Mouse (Mus musculus): ENCODE measurements at regions not wholly inside any gene's neighbourhood (a gene's known extent, or its start where the extent isn't known, plus 50 kb on each side); places are given as distances from the start of the nearest gene placed in this dataset.
A peak's percentile ranks its signal among the peaks of the same experiment; 100 is the strongest.

GRCm38 (mm10) chr7:73597968-73598367 is 56.3 kb upstream of the Chd2 start:
- Histone ChIP-seq H3K27ac (ENCODE audit: insufficient read depth, low read depth, low read length) (no peak overlapping the region), H3K4me1 (ENCODE audit: control insufficient read depth, insufficient read depth, low read length) (peaks cover 12% of the 10 kb centered on the region), H3K4me3 (ENCODE audit: insufficient read depth, low read depth, low read length) (no peak overlapping the region)
- 93% methylated on average over 5 of the region's 5 CpGs for WGBS
- TF ChIP-seq CTCF (IDR thresholded peaks at IDR 0.05; ENCODE audit: insufficient read depth, low read depth, low read length) (no peak), POLR2A (IDR thresholded peaks at IDR 0.05; ENCODE audit: insufficient read depth, low read depth, low read length) (no peak)

GRCm38 (mm10) chr7:73596866-73597840 is 55.5 kb upstream of the Chd2 start:
- TF ChIP-seq CTCF (IDR thresholded peaks at IDR 0.05; ENCODE audit: insufficient read depth, low read depth, low read length) (no peak), POLR2A (IDR thresholded peaks at IDR 0.05; ENCODE audit: insufficient read depth, low read depth, low read length) (no peak)
- H3K27ac ChIP-seq (ENCODE audit: insufficient read depth, low read depth, low read length) = peak overlapping the region; percentile 97
- peaks cover 12% of the 10 kb centered on the region for H3K4me1 ChIP-seq (ENCODE audit: control insufficient read depth, insufficient read depth, low read length)
- no peak overlapping the region for H3K4me3 ChIP-seq (ENCODE audit: insufficient read depth, low read depth, low read length)
- WGBS = 61% methylated on average over 11 of the region's 11 CpGs

- WGBS = 45% methylated on average over 2 of the region's 2 CpGs
- Histone ChIP-seq H3K27ac (ENCODE audit: insufficient read depth, low read depth, low read length) (peak overlapping the region; percentile 97), H3K4me3 (ENCODE audit: insufficient read depth, low read depth, low read length) (no peak overlapping the region), H3K4me1 (ENCODE audit: control insufficient read depth, insufficient read depth, low read length) (peaks cover 12% of the 10 kb centered on the region)
- TF ChIP-seq POLR2A (IDR thresholded peaks at IDR 0.05; ENCODE audit: insufficient read depth, low read depth, low read length) = no peak
- TF ChIP-seq CTCF (IDR thresholded peaks at IDR 0.05; ENCODE audit: insufficient read depth, low read depth, low read length) = no peak
Measured at GRCm38 (mm10) chr7:73596415-73596814, 54.8 kb upstream of the Chd2 start.

GRCm38 (mm10) chr7:73595860-73596259 is 54.2 kb upstream of the Chd2 start:
- Histone ChIP-seq H3K27ac (ENCODE audit: insufficient read depth, low read depth, low read length) (peak overlapping the region; percentile 97), H3K4me3 (ENCODE audit: insufficient read depth, low read depth, low read length) (no peak overlapping the region), H3K4me1 (ENCODE audit: control insufficient read depth, insufficient read depth, low read length) (peaks cover 12% of the 10 kb centered on the region)
- WGBS = 36% methylated on average over 9 of the region's 9 CpGs
- TF ChIP-seq POLR2A (IDR thresholded peaks at IDR 0.05; ENCODE audit: insufficient read depth, low read depth, low read length) = no peak
- TF ChIP-seq CTCF (IDR thresholded peaks at IDR 0.05; ENCODE audit: insufficient read depth, low read depth, low read length) = no peak

GRCm38 (mm10) chr7:73595140-73595825 is 53.7 kb upstream of the Chd2 start:
- Histone ChIP-seq H3K4me1 (ENCODE audit: control insufficient read depth, insufficient read depth, low read length) (peaks cover 12% of the 10 kb centered on the region), H3K27ac (ENCODE audit: insufficient read depth, low read depth, low read length) (peak overlapping the region; percentile 97)
- WGBS = 1% methylated on average over 23 of the region's 23 CpGs

GRCm38 (mm10) chr7:73594492-73595139 is 53.0 kb upstream of the Chd2 start:
- TF ChIP-seq POLR2A (IDR thresholded peaks at IDR 0.05; ENCODE audit: insufficient read depth, low read depth, low read length) (no peak), CTCF (IDR thresholded peaks at IDR 0.05; ENCODE audit: insufficient read depth, low read depth, low read length) (no peak)
- 1% methylated on average over 14 of the region's 14 CpGs for WGBS
- H3K27ac ChIP-seq (ENCODE audit: insufficient read depth, low read depth, low read length) = peak overlapping the region; percentile 97
- H3K4me1 ChIP-seq (ENCODE audit: control insufficient read depth, insufficient read depth, low read length) = peaks cover 12% of the 10 kb centered on the region
- peak overlapping the region; percentile 36 for H3K4me3 ChIP-seq (ENCODE audit: insufficient read depth, low read depth, low read length)

More at GRCm38 (mm10) chr7:73595140-73595825, 53.7 kb upstream of the Chd2 start:
- H3K4me3 ChIP-seq (ENCODE audit: insufficient read depth, low read depth, low read length) = peak overlapping the region; percentile 36
- TF ChIP-seq POLR2A (IDR thresholded peaks at IDR 0.05; ENCODE audit: insufficient read depth, low read depth, low read length) (peak; percentile 77; the same call in 1 of the 2 replicates), CTCF (IDR thresholded peaks at IDR 0.05; ENCODE audit: insufficient read depth, low read depth, low read length) (no peak)

GRCm38 (mm10) chr7:73593645-73594385 is 52.2 kb upstream of the Chd2 start:
- whole genome bisulfite sequencing = 84% methylated on average over 17 of the region's 17 CpGs
- H3K4me1 ChIP-seq (ENCODE audit: control insufficient read depth, insufficient read depth, low read length) = peaks cover 19% of the 10 kb centered on the region
- TF ChIP-seq POLR2A (IDR thresholded peaks at IDR 0.05; ENCODE audit: insufficient read depth, low read depth, low read length) (no peak), CTCF (IDR thresholded peaks at IDR 0.05; ENCODE audit: insufficient read depth, low read depth, low read length) (no peak)
- no peak overlapping the region for H3K4me3 ChIP-seq (ENCODE audit: insufficient read depth, low read depth, low read length)
- H3K27ac ChIP-seq (ENCODE audit: insufficient read depth, low read depth, low read length) = no peak overlapping the region

- WGBS = 90% methylated on average over 5 of the region's 5 CpGs
- Histone ChIP-seq H3K4me3 (ENCODE audit: insufficient read depth, low read depth, low read length) (no peak overlapping the region), H3K27ac (ENCODE audit: insufficient read depth, low read depth, low read length) (no peak overlapping the region), H3K4me1 (ENCODE audit: control insufficient read depth, insufficient read depth, low read length) (peaks cover 23% of the 10 kb centered on the region)
- TF ChIP-seq CTCF (IDR thresholded peaks at IDR 0.05; ENCODE audit: insufficient read depth, low read depth, low read length) (no peak), POLR2A (IDR thresholded peaks at IDR 0.05; ENCODE audit: insufficient read depth, low read depth, low read length) (no peak)
Measured at GRCm38 (mm10) chr7:73592857-73593256, 51.2 kb upstream of the Chd2 start.

Measured in olfactory bulb, adult 2 months (tissue).